Mouse (Mus musculus): ENCODE measurements at regions not wholly inside any gene's neighbourhood (a gene's known extent, or its start where the extent isn't known, plus 50 kb on each side); places are given as distances from the start of the nearest gene placed in this dataset.

DNA sequence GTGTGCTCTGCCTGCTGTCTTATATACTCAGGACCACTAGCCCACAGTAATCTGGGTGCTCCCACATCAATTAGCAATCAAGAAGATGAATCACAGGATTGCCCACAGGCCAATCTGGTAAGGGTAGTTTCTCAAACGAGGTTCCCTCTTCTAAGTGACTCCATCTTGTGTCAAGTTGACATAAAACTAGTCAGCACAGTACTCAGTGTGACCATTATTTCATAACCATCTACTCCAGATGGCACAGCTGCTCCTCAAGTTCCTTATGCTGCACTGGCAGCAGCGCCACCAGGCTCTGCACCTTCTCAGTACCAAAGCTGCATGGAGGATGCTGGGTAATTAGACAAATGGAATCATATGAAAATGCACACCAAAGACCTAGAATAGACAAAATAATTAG is 175.6 kb upstream of the B3galt2 start:
- ChIA-PET CTCF (no interaction called here), POLR2A (no interaction called here)

DNA sequence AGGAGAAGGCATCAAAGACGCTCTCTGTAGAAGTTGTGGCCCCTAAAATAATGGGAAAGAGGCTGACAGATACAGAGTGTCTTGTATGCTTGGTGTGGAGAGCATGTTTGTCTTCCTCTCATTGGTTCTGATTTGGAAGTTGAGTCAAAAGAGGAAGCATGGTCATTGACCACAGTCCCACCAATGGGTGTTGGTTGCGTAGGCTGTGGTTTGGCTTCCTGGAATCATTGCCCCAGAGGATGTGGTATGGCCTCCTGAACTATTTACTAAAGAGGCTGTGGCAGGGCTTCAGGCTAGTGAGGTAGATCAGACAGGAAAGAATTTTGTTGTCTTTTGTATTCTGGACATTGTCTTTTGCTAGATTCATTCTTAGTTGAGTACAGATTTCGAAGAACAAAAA is 174.4 kb upstream of the B3galt2 start:
- POLR2A ChIA-PET, result interaction anchor here in 1 of 4 experiments (0.5 kb wide), 1 partner anchor 268 kb away, joined by 5 read pairs; no protein-coding TSS in a partner anchor

DNA sequence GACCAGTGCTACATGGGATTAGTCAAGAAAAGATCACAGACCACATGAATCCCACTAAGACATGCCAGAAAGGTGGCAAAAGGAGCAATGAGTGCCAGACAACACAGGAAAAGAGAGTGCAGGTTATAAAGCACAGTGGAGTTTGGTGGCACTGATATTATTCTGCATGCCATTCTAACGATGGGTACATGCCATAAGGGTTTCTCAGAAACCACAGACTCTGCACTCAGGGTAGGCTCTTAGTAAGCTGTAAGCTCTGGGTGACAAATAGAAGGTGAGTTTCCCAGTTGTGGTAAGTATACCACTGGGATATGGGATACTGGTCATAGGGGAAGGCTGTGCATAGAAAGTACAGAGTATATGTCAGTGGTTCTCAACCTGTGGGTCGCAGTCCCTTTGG is 165.1 kb upstream of the B3galt2 start:
- ChIA-PET CTCF (no interaction called here), POLR2A (no interaction called here)

More for the DNA sequence above, 174.4 kb upstream of the B3galt2 start:
- CTCF ChIA-PET, result no interaction called here

DNA sequence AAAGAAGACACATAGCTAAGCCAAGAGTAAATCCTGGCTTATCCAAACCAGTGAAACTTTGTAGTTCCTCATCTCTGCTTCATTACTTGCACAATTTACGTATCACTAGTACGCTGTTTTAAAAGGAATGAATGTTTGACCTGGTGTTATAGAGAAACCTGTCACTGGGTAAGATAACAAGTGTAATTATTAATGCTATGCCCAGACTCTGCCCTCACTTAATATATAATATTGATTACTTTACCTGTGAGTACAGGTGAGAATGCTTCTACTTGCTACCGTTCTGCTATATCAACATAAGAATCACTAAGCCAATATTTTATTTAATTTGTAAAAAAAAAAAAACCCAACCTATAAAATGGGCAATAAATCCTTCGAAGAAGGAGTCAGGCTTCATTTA is 157.1 kb upstream of the B3galt2 start:
- ChIA-PET POLR2A (no interaction called here), CTCF (no interaction called here)

DNA sequence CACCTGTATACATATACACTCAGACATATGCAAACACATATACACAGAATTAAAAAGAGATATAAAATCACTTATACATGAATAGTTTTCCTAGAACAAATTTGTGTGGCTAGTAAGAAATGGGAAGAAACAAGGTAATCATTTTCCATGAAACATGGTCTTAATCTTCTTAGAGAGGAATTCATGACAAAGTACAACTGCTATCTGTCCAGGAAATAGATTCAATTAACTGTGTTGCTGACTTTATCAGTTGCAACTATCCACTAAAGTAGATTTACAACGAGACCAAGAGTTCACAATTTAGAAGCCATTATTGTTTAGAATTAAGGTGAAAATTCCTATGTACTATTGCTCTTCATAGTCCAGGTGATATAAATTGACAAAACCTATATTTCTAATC is 155.5 kb upstream of the B3galt2 start:
- ChIA-PET POLR2A (no interaction called here), CTCF (no interaction called here)

DNA sequence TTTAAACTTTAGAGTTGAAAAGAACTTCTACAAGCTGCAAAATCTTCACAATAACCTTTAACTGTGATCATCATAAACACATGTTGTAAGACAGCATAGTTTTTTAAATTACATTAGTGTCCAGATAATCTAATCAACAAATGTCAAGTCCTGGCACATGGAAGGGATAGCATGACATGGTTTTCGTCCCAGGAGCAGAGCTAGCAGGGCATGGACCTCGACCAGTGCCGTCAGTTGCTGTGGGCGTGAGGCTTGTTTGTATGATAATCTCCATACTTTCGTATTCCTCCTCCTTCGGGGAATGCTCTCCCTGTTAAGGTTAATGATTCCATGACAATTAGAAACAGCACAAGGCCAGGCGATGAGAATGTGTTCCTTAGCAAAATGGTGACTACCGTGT is 143.4 kb upstream of the B3galt2 start:
- ChIA-PET POLR2A (no interaction called here), CTCF (no interaction called here)

DNA sequence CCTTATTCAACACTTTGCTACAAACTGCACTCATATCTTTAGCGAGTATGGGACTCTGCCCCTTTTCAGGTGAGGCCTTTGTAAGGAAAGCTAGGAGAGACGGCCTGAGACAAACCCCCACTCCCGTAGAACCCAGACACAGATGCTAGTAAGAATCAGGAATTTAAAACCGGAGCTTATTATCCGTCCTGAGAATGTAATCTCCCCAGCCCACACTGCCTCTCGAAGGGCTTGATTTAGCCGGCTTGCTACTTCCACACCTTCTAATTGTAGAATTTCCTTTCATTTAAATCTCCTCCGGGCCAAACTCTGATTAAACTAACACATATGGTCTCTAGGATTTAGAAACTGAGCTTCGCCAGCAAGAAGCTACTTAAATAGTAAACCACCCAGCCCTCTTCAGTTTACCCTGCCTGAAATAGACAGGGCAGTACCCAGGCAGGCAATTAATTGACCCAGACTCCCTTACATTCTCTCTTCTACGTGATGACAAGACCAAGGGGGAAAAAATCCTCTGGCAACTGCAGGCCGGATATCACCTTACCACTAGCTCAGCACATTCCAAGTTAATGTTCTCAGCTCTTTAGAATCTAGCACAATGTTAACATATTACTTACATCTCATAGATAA is 136.9 kb upstream of the B3galt2 start:
- POLR2A ChIA-PET, result interaction anchor here in 1 of 4 experiments (0.6 kb wide), 1 partner anchor 537 kb away, joined by 6 read pairs; no protein-coding TSS in a partner anchor
- CTCF ChIA-PET, result no interaction called here

DNA sequence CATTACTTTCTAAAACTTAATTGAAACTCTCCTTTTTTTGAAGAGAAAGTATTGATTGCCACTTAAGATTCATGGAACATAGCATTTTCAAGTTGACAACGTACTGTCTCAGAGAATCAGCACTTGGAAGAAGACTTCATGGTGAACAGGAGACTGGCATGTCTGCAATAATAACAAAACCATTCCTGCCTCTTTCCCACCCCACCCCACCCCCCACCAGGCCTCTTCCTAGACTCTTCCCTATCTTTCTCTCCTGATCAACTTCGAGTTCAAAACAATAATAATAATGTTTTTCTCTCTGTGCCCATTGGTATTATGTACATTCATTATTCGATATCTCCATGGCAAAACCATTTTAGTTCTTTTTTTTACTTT is 136.4 kb upstream of the B3galt2 start:
- CTCF ChIA-PET, result no interaction called here
- POLR2A ChIA-PET, result interaction anchor here in 1 of 4 experiments (0.6 kb wide), 1 partner anchor 538 kb away, joined by 6 read pairs; no protein-coding TSS in a partner anchor

DNA sequence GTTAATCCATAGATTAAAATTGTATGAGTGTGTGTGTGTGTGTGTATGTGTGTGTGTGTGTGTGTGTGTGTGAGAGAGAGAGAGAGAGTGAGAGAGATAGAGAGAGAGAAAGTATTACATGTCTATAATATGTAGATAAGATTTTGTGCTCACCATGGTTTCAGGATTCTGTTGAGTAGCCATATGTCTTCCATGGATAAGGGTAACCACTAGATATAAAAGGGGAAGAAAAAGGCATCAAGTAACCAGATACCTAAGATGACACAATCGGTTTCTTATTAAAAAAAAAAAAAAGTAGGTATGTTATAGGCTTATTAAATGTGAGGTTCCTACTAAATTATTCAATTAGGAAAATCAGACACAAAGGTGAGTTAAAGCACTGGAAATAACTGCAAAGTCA is 135.1 kb upstream of the B3galt2 start:
- ChIA-PET POLR2A (no interaction called here), CTCF (no interaction called here)

DNA sequence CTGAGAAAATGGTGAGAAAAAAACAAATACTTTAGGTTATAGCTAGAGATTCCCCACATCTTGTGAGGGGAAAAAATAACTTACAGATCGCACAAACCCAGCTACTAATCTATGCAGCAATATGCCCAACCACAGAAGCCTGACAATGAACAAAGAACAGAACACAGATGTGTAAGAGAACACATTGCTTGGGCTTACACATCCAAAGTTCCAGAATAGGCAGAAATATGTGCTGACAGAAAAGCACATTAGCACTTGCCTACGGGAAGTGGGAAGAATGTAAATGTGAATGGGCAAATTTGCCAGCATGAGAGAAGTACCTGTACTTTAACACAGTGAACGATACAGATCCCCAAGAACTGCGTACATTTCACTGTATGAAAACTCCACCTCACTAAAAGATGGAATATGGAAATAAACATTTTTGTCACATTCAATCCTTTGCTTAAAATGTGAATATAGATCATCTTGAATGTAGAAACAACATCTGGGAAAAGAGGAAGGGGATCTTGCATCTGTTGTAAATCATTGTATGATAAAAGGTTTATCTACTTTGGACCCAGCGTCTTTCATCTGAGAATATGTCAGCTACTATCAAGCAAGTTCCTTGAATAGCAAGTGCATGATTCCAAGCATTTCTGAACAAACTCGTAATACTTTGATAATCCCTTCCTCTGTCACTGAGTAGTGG is 116.5 kb upstream of the B3galt2 start:
- ChIA-PET POLR2A (no interaction called here), CTCF (no interaction called here)

DNA sequence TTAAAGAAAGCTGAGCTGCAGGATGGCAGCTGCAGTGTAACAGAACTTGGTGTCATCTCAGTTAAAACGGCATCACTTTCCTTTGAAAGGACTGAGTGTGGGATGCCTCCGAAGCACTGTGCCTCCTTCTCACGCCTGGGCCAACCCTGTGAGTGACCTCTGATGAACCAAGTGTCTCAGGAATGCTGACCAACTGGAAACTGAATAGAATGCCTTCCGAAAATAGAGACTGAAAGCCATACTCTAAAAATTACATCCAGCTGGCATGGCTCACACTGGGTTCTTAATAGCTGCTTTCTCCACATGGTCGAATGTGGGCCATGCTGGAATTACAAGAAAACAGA is 116.0 kb upstream of the B3galt2 start:
- ChIA-PET POLR2A (no interaction called here), CTCF (no interaction called here)

DNA sequence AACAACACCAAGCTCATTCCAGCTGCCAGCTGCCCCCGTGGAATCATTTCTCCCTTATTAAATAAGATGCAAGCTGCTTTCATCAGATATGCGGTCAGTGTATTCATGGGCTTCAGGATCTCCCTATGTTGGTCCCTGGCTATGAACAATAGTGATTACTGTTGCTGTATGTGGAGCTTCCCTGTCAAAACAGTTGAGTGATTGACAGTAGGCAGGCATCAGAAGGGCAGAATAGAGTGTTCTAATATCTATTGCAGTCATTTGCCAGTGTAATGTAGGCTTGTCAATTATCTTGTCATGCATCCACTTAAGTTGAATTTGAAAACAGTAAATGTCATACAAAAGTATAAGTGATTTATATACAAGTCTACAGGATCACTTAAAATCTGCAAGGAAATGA is 100.2 kb upstream of the B3galt2 start:
- CTCF ChIA-PET, result no interaction called here
- POLR2A ChIA-PET, result no interaction called here

DNA sequence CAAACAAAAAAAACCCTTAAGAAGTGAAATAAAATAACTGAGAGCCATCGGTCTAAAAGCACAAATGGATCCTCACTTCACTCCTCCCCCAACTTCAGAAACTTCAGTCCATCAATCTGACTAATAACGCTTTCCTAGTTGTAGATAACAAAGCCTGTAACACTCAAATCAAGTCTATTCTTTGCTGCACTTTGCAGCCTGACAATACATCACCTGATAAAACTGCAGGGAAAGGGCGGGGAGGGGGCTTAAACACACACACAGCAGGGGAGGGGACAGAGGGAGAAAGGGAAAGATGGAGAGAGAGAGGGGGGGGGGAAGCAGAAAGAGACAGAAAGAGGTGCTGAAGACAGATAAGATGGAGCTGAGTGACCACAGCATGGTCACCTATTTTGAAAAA is 99.8 kb upstream of the B3galt2 start:
- CTCF ChIA-PET, result interaction anchor here in 1 of 4 experiments (0.7 kb wide), 1 partner anchor 14 kb away, joined by 4 read pairs; no protein-coding TSS in a partner anchor
- POLR2A ChIA-PET, result no interaction called here
